Mouse (Mus musculus) thymus, postnatal 10 days (tissue): ENCODE results near the gene Csrnp2.

Source experiments
- DNase-seq, 2 experiments: peaks; one replicate each; pipeline ENCODE4 v3.0.0; 2021; ENCODE audit warnings: low spot score in 2 of 2

Csrnp2 gene

DNA sequence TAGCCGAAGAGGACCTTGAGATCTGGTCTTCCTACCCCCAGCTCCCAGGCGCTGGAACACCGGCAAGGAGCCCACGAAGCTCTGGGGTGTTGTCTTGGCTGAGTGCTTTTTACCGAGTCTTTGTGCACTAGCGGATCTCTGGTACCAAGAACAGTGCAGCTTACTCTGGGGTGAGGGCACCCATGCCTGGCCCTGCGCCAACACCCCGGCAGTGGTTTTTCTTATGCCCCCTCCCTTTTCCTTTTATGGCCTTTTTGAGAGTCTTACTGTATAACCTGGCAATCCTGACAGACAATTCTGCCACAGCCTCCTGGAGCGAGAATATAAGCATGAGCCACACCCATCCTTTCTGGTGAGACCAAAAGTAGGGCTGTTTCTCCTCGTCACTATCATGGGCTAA lies 16.9 kb downstream of the Csrnp2 start:
- DNase-seq: no peak

DNA sequence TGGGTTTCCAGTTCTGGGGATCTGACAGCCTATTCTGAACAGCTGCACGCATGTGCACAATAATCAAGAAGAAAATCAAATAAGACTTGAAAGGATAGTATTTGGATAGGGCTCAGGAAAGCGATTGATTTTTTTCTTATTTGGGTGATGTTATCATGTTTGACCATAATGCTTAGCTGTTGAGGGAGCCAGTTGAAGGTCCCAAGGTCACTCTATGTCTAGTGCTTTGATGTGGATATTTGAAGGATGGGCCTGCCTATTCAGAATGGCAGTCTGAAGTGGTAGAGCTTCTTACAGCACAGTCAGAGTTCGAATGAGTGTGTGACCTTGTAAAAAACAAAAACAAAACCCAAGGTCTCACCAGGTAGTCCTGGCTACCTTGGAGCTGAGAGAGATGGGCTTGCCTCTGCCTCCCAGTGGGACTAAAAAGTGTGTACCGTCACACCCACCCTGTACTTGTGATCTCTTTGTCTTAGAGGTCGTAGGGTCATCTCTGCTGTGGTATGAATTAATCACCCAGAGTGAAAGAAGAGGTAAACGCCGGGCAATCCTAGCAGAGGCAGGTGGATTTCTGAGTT lies 21.3 kb downstream of the Csrnp2 start:
- no peak for DNase-seq

DNA sequence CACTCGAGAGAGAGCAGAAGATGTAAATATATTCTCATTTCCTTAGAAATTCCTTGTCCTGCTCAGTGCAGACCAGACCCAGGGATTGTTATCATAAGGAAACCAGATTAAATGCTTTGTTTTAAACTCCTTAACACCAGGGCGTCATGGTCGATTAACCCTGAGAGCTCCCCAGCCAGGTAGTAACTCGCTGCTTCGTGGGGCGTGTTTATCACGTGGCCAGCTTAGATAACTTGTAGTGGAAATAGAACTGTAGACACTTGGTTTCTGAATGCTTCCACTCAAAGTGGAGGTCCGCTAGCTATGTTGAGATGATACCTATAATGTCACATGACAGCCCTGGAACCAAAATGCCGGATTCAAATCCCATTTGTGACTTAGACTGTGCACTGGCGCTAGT lies 25.3 kb downstream of the Csrnp2 start:
- no peak for DNase-seq

DNA sequence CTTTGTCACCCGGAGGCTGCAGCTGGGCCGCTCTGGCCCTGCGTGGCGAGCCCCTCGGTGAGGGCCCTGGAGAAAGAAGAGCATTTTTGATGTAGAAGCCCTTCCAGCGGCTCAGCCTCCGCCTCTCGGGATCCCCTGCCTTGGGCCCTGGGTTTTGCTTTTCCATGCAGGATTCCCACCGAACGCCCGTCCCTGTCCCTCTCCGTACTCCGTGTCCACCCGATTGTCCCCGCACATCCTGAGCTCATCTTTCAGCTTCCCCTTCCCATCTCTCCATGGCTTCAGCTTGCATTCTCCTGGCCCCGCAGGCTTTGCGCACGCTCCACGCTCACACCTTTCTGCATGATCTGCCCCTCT lies 26.1 kb downstream of the Csrnp2 start:
- no peak for DNase-seq

DNA sequence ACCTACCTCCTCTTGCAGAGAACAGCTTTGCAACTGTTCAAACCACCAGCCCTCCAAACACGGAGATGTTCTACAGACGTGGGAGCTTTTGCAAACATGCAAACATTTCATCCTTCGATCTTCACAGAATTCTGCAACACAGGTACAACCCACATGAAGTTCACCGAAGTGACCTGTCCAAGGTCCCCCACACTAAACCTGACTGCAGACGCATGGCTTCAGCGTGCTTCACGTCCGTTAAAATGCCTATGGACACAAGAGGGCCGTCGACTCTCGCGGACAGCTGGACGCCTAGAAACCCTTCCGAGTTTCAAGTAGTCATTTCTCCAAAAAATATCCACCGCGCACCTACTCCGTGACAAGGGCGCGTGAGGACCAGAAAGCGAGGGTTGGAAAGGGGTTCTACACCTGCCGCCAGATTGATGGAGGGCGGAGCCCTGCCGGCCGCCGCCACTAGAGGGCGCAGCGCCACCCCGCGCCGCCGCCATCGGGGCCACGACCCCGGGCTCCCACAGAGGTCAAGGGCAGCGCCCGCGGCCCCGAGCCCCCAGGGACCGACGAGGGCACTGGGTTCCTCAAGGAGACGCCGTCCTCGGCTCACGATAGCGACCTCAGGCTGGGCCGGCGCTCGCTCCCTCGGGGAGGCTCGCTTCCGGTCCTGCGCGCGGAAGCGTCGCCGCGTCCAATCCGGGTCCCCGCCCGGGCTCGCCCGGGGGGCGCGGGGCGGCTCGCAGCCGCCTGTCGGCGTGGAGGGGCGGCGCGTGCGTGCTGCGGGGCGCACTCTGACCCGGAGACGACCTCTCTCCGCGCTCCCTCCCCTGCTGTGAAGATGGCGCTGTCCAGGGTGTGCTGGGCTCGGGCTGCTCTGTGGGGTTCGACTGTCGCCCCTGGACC lies 26.7 kb downstream of the Csrnp2 start, which contains the start of gene Letmd1:
Letmd1 (plus strand) TSS at position 729 of the 894 bp plus-strand sequence.
- peak; percentile 82 to 88 for DNase-seq

DNA sequence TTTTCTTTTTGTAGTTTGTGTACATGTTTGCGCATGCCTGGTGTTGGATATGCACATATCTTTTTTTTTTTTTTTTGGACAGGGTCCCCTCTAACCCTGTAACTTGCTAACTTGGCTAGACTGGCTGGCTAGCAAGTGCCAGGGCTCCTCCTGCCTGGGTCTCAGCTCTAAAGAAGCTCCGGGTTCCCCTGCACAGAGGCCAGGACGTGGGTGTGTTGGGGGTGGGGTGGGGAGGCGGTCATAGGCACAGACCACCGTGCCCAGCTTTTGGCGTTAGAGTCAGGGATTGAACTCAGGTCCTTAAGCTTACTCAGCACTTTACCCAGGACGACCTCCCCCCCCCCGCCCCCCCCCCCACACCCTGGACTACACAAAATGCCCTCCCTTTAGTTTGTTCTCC lies 27.6 kb downstream of the Csrnp2 start:
- no peak for DNase-seq

DNA sequence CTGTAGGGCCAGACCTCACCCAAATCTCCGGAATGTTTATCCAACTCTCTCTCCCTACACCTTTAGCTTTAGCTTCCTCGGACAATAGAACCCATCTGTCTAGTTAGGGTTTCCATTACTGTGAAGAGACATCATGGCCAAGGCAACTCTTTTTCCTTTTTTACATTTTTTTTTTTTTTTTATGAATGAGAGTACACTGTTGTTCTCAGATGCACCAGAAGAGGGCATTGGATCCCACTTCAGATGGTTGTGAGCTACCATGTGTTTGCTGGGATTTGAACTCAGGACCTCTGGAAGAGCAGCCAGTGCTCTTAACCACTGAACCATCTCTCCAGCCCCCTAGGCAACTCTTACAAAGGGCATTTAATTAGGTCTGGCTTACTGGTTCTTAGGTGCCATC lies 29.9 kb downstream of the Csrnp2 start:
- DNase-seq: no peak

DNA sequence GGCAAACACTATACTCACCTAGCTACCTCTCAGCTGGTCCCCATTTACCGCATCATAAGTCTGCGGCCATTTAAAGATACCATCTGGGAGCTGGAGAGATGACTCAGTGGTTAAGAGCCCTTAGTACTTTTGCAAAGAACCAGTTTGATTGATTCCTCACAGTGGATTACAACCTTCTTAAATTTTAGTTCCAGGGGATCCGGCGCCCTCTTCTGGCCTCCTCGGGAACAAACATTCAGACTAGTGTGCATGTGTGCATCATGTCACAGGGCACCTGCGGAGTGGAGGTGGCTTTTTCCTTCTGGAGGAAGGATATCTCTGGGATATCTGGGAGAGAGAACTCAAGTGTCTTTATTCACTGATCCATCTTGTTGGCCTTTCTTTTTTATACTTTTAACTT lies 31.6 kb downstream of the Csrnp2 start:
- DNase-seq: peak; percentile 62 to 74

DNA sequence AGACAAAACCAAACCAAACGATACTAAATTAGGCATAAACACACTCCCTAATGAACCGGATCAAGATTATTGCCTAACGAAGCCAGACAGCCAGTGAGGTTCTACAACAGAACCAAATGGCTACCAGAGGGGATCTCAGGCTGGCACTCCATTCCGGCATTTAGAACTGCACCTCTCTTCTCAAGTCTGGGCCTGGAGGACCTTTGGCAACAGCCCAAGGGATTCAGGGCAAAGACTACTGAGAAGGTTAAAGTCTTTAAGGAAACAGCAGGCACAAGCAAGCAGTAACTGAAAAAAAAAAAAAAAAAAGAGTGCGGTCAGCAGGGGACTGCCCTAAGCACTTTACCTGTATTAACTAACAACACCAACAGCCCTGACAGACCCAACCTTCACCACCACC lies 33.2 kb downstream of the Csrnp2 start:
- no peak for DNase-seq

DNA sequence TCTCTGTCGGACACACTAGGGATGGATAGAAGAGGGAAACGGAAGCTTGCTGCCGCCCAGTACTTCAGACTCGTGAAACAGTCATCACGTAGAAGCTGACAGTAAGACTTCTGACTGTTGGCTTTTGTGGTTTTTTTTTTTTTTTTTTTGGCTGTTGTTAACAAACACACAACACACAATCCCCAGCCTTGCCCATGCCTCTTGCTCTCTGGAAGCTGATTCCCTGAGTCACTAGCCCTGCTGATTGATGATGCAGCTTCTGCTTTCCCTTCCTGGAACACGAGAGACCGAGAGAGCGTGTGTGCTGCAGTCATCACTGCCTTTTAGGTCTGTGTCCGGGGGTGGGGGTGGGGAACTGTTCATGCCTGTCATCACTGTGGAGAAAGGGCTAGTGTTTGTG lies 33.6 kb downstream of the Csrnp2 start:
- DNase-seq: no peak

DNA sequence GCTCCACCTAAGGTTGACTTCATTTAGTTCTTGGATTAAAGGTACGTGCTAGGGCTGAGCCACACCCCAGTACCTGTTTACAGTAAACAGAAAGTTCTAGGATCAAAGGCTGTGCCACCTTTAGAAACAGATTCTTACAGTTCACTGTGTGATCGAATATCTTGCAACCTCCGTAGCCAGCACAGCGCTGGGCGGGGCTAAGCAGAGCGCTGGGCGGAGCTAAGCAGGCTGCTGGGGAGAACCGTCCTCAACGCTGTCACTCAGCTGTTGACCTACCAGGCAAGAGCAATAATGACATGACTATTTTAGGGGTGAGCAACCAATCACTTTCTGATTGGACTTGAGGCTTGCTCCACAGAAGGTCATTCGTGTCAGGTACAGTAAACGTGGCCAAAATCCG lies 34.3 kb downstream of the Csrnp2 start:
- DNase-seq: peak; percentile 25 to 58

DNA sequence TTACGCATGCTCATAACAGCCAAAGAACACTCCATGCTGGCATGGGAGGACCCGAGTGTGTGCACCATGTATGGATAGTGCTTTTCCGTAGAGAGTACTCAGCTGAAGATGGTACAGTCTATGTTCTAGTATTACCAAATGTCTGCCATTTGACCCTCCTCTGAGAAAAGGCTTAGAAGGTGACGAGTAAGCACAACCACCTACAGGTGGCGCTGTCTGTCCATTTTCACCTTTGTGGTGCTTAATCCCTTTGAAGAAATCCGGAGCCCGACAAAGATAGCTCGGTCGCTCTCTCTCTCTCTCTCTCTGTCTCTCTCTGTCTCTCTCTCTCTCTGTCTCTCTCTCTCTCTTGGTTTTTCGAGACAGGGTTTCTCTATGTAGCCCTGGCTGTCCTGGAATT lies 37.2 kb downstream of the Csrnp2 start:
- DNase-seq: peak; percentile 44 to 69

DNA sequence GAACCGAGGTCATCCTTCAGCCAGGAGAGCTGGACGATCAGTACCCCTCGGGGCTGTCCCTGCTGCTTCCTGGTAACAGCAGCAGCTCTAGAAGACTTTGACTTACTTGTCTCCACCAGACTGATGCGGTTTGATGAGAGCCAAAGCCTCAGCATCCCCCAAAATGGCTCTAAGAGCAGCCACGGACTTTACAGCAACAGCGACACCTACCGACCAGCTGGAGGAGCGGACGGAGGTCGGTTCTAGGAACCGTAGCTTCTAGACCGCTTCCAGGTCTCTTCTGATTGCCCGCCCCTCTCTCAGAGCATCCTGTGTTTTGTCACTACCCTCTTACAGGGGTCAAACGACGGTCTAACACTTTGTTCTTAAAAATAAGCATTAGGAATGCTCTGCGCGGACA lies 37.9 kb downstream of the Csrnp2 start:
- peak; percentile 57 to 84 for DNase-seq

DNA sequence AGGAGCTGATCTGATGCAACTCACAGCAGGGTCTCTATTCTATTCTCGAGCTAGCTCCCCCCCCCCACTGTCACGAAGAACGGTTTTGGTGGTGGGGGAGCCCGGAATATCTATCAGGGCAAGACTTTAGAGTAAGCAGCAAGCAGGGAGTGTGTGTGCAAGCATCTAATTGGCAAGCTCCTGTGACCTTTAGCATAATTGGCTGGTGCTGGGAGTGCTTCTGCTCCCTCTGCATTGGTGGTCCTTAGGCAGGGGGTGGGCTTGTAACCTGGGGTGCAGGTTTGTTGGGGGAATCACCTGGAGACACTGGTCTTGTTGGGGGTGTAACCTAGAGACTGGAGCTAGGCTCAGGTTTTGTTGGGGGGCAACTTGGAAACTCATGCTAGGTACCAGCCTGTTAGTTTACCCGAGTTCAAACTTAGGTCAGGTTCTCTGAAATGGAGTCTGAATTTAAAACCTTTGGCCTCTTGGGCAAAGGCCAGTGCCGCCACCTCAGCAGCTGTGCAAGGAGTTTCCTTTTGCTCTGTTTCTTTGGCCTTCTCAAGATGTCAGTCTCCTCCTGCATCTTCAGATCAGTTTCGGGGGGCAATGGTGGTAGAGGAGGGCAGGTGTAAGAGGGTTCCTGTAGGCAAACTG lies 38.8 kb downstream of the Csrnp2 start:
- DNase-seq: no peak

DNA sequence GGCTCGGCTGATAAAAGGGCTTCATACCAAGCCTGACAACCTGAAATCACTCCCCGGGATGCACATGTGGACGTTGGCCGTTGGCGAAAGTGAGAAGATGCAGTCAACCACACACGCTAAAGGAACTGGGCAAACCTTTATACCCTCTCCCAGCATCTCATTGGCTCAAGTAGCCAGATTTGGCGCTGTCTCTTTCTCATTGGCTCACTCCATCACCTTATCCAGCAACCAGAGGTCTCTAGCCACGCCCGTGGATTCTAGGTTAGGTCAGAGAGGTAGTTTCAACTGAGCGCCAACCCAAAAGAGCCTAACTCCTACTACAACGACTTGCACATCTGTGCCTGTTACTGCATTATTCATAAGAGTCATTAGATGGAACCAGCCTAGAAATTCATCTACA lies 42.8 kb downstream of the Csrnp2 start:
- no peak for DNase-seq

DNA sequence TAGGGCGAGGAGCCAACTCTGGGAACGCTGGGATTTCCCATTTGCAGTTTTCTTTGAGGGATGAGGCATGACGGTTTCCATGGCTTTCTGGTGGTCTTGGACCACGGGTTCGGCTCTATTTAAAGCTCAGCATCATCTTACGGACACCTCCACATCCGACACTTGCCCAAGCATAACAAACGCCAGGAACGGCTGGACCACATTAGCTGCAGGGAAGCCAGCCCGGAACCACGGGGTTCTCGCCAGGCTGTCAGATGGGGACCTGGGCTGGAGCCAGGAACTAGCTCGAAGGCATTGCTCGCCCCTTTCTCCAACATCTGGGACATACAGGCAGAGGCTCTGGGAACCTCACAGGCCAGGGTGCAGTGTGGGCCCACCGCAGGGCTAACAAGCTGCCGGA lies 44.0 kb downstream of the Csrnp2 start:
- no peak for DNase-seq

DNA sequence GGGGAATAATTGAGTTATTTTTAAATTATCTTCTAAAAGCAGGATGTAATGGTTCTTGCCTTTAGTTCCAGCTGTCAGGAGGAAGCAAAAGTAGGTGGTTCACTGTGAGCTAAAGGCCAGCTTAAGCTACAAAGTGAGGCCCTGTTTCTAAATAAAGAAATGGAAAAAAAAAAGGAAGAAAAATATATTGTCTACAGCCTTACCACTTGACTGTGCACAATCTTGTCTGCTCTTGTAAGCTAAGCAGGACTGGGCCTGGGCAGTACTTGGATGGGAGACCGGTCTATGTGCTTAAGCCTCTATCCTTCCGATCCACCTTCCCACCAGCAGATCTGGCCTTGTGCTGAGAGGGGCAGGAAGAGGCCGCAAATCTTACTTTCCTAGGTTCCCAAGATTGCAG lies 45.8 kb downstream of the Csrnp2 start:
- DNase-seq: no peak

DNA sequence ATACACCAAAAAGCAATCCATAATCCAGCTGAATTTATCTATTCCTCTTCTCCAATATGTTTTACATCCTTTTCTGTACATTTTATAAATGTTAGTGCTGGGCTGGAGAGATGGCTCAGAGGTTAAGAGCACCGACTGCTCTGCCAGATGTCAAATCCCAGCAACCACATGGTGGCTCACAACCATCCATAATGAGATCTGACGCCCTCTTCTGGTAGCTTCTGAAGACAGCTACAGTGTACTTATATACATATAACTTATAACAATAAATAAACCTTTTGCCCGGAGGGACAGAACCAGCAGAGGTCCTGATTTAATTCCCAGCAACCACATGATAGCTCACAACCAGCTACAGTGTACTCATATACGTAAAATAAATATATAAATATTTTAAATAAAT lies 46.7 kb downstream of the Csrnp2 start:
- no peak for DNase-seq

DNA sequence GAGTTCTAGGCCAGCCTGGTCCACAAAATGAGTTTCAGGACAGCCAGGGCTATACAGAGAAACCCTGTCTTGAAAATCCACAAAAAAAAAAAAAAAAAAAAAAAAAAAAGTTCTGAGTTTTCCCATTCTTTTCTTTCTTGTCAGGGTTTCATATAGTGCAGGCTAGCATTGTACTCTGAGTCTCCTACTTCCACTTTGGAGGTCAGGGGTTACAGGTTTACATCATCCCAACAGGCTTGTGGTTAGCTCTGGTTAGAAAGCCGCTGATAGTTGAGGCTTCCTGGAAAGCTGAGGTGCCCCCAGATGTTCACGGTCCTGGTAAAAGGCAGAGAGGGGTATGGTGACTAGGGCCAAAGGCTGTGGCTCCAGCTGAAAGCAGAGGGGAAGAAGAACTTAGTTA lies 48.4 kb downstream of the Csrnp2 start:
- no peak for DNase-seq

DNA sequence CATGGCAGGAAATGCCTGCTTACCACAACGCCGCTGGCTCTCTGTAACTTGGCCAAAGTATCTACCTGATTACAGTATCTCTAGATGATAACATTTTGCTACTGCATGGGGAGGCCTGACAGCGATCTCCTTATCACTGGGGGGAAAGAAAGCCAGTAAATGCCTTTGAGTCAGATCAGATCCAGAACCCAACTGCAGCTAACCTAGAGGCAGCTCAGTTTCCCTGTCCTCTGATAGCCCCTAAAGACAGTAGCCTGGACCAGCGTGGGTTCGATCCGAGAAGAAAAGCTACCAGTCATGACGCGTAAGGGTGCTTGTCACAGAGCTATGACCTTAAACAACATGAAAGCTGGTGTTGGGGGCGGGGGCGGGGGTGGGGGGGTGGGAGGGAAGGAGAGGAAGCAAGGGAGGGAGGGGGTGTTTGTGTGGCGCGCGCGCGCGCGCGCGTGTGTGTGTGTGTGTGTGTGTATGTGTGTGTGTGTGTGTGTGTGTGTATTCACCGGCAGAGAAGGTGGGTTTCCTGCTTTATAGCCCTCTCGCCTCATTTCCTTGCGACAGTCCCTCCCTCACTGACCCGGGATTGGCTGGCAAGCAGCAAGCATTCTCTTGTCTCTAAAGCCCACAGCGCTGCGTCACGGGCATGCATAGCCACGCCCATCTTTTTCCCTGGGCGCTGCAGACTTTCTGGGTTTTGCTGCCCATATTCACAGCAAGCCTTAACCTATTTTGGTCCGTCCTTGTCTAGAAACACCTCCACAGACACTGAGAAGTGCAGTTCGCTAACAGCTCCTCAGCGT lies 52.0 kb downstream of the Csrnp2 start:
- peak; percentile 84 to 88 for DNase-seq

DNA sequence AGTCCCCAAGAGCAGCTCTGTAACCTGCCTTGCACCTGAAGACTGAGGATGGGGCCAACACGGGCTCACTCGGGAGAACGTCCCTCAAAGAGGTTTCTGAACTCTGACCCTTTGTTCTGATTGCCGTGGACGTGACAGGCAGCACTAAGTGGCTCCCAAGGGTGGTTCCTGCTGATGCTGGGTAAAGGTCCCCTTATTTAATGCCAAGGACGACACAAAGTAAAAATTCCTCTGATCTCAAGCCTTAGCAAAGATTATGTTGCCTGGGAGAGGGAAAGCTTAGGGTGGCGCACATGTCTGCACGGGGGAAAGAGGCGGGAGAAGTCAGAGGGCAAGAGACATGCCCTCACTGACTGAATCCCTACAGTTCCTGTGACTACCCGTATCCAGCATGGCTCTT lies 58.8 kb downstream of the Csrnp2 start:
- DNase-seq: no peak

DNA sequence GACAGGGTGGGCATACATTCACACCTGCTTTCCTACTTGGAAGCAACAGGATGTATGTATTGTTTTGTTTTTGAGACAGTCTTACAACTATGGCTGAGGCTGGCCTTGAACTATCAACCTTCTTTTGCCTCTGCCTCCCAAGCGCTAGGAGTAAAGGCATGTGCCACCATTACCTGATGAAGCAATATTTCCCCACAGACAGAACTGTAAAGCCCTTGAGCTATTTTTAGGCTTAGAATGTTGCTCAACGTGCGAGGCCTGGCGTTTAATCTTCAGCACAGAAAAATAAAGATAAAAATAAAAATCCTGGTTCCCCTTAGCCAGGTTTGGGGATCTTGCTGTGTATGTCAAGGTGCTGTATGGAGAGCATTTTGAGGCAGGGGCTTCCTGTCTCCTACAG lies 59.2 kb downstream of the Csrnp2 start:
- DNase-seq: no peak
